ENCODE assay signal across 8 mouse cellular contexts in genomic region chr11:101172434-101172815, GRCm38 (mm10). TPM values are rescaled to one million over a fixed set of nuclear protein-coding genes. Genes with fewer than 3 reads are reported as not detected.
DNase-seq lines count a peak whose midpoint lies in the region; ATAC-seq and TF ChIP-seq lines count a peak whose summit lies in the region.

No protein-coding gene starts in this region.

- peaks cover 4% of the 10 kb centered on the region; the same call in 1 of the 2 replicates for H3K36me3 ChIP-seq in kidney, postnatal 0 days (ENCODE audit: insufficient read depth, low read length)
- H3K36me3 ChIP-seq in embryonic facial prominence, embryonic 10.5 days (replicated peaks) = peaks cover 4% of the 10 kb centered on the region
- H3K36me3 ChIP-seq in intestine, embryonic 16.5 days (ENCODE audit: control insufficient read depth, insufficient read depth, low read length) = peaks cover 6% of the 10 kb centered on the region
- peaks cover 6% of the 10 kb centered on the region for H3K36me3 ChIP-seq in neural tube, embryonic 13.5 days

- peak overlapping the region; percentile 36 for H3K4me3 ChIP-seq in kidney, postnatal 0 days (replicated peaks; ENCODE audit: low read depth, low read length)
- peak overlapping the region; percentile 68 for H3K4me3 ChIP-seq in embryonic facial prominence, embryonic 10.5 days
- peak overlapping the region; percentile 69 for H3K4me3 ChIP-seq in intestine, embryonic 16.5 days (ENCODE audit: low read length)
- peak overlapping the region; percentile 53 for H3K4me3 ChIP-seq in neural tube, embryonic 13.5 days

- 13% methylated on average over 5 of the region's 5 CpGs for WGBS in kidney, postnatal 0 days
- WGBS in embryonic facial prominence, embryonic 10.5 days = 13% methylated on average over 5 of the region's 5 CpGs
- 14% methylated on average over 5 of the region's 5 CpGs for WGBS in intestine, embryonic 16.5 days
- 15% methylated on average over 5 of the region's 5 CpGs for WGBS in neural tube, embryonic 13.5 days

- no peak for TF ChIP-seq CTCF in kidney, postnatal 0 days (IDR thresholded peaks at IDR 0.05; ENCODE audit: low read depth)

- no peak for DNase-seq in kidney, postnatal 0 days (ENCODE audit: low spot score)
- no peak for DNase-seq in kidney, adult 9 months
- DNase-seq in embryonic facial prominence, embryonic 10.5 days (ENCODE audit: low spot score) = no peak
- no peak for DNase-seq in embryo, embryonic 9.5 days (ENCODE audit: extremely low spot score)
- DNase-seq in thymus, postnatal 25 days = no peak
- DNase-seq in embryo, embryonic 11 days = no peak

- H3K27me3 ChIP-seq in kidney, postnatal 0 days (ENCODE audit: insufficient read depth, low read length) = no peaks in the 10 kb centered on the region
- peaks cover 85% of the 10 kb centered on the region for H3K27me3 ChIP-seq in embryonic facial prominence, embryonic 10.5 days (replicated peaks; ENCODE audit: low read depth, poor library complexity, severe bottlenecking)
- peaks cover 4% of the 10 kb centered on the region; the same call in 1 of the 2 replicates for H3K27me3 ChIP-seq in intestine, embryonic 16.5 days (replicated peaks; ENCODE audit: control insufficient read depth, insufficient read depth, low read length)
- peaks cover 60% of the 10 kb centered on the region for H3K27me3 ChIP-seq in neural tube, embryonic 13.5 days

- H3K9me3 ChIP-seq in kidney, postnatal 0 days (replicated peaks; ENCODE audit: low read length) = no peaks in the 10 kb centered on the region
- H3K9me3 ChIP-seq in embryonic facial prominence, embryonic 10.5 days = no peaks in the 10 kb centered on the region
- H3K9me3 ChIP-seq in intestine, embryonic 16.5 days (ENCODE audit: control insufficient read depth, low read length) = no peaks in the 10 kb centered on the region
- H3K9me3 ChIP-seq in neural tube, embryonic 13.5 days = no peaks in the 10 kb centered on the region

- peak overlapping the region; percentile 43; the same call in 1 of the 2 replicates for H3K9ac ChIP-seq in kidney, postnatal 0 days (ENCODE audit: low read depth, low read length)
- peak overlapping the region; percentile 71 for H3K9ac ChIP-seq in intestine, embryonic 16.5 days (ENCODE audit: low read depth, low read length)
- H3K9ac ChIP-seq in neural tube, embryonic 13.5 days = peak overlapping the region; percentile 73

- H3K4me2 ChIP-seq in kidney, postnatal 0 days (ENCODE audit: low read length) = peak overlapping the region; percentile 75
- H3K4me2 ChIP-seq in intestine, embryonic 16.5 days (ENCODE audit: low read depth, low read length) = peak overlapping the region; percentile 75
- peak overlapping the region; percentile 87 for H3K4me2 ChIP-seq in neural tube, embryonic 13.5 days

- H3K4me1 ChIP-seq in kidney, postnatal 0 days (replicated peaks; ENCODE audit: insufficient read depth, low read length) = peaks cover 37% of the 10 kb centered on the region
- peaks cover 88% of the 10 kb centered on the region for H3K4me1 ChIP-seq in embryonic facial prominence, embryonic 10.5 days
- H3K4me1 ChIP-seq in intestine, embryonic 16.5 days (ENCODE audit: control insufficient read depth, insufficient read depth, low read length) = peaks cover 59% of the 10 kb centered on the region
- peaks cover 92% of the 10 kb centered on the region for H3K4me1 ChIP-seq in neural tube, embryonic 13.5 days (replicated peaks)

- peak overlapping the region; percentile 72; the same call in 1 of the 2 replicates for H3K27ac ChIP-seq in kidney, postnatal 0 days
- H3K27ac ChIP-seq in embryonic facial prominence, embryonic 10.5 days (replicated peaks) = peak overlapping the region; percentile 58
- peak overlapping the region; percentile 95 for H3K27ac ChIP-seq in intestine, embryonic 16.5 days (ENCODE audit: low read length)
- peak overlapping the region; percentile 90 for H3K27ac ChIP-seq in neural tube, embryonic 13.5 days (replicated peaks)

- ATAC-seq in kidney, postnatal 0 days (replicated peaks; ENCODE audit: low FRiP score, low read depth) = no peak
- ATAC-seq in intestine, embryonic 16.5 days = no peak
- ATAC-seq in neural tube, embryonic 13.5 days (ENCODE audit: low read depth) = no peak

RNA-seq across cellular contexts. Expression of gene Plekhh3, which starts 1.3 kb away (rescaled TPM):
- polyA plus RNA-seq in kidney, postnatal 0 days (2015; fragmentation: Nextera tagmentation; extraction: Ambion mirVana) = 14.1 and 16.6 TPM in 2 replicates
- polyA plus RNA-seq in embryonic facial prominence, embryonic 10.5 days (2016; fragmentation: Nextera tagmentation; extraction: Ambion mirVana) = 3.7 and 4.0 TPM in 2 replicates
- polyA plus RNA-seq in intestine, embryonic 16.5 days (2015; fragmentation: Nextera tagmentation; extraction: Ambion mirVana) = 9.2 and 10.1 TPM in 2 replicates
- 10.3 and 13.0 TPM in 2 replicates for polyA plus RNA-seq in neural tube, embryonic 13.5 days (2015; fragmentation: Nextera tagmentation; extraction: Ambion mirVana)

RNA-seq across cellular contexts. Expression of gene Cntnap1, which starts 2.1 kb away (rescaled TPM):
- polyA plus RNA-seq in kidney, postnatal 0 days (2015; fragmentation: Nextera tagmentation; extraction: Ambion mirVana) = 0.75 and 0.78 TPM in 2 replicates
- 0.23 and 0.31 TPM in 2 replicates for polyA plus RNA-seq in embryonic facial prominence, embryonic 10.5 days (2016; fragmentation: Nextera tagmentation; extraction: Ambion mirVana)
- polyA plus RNA-seq in intestine, embryonic 16.5 days (2015; fragmentation: Nextera tagmentation; extraction: Ambion mirVana) = 0.86 and 0.87 TPM in 2 replicates
- 4.6 and 5.1 TPM in 2 replicates for polyA plus RNA-seq in neural tube, embryonic 13.5 days (2015; fragmentation: Nextera tagmentation; extraction: Ambion mirVana)

RNA-seq across cellular contexts. Expression of gene Ccr10, which starts 2.8 kb away (rescaled TPM):
- polyA plus RNA-seq in kidney, postnatal 0 days (2015; fragmentation: Nextera tagmentation; extraction: Ambion mirVana) = 0.36 and 0.45 TPM in 2 replicates
- polyA plus RNA-seq in embryonic facial prominence, embryonic 10.5 days (2016; fragmentation: Nextera tagmentation; extraction: Ambion mirVana) = 0.16 TPM in 1 of 2 replicates, not detected in the other
- polyA plus RNA-seq in intestine, embryonic 16.5 days (2015; fragmentation: Nextera tagmentation; extraction: Ambion mirVana) = 0.20 and 0.29 TPM in 2 replicates
- 0.40 and 0.91 TPM in 2 replicates for polyA plus RNA-seq in neural tube, embryonic 13.5 days (2015; fragmentation: Nextera tagmentation; extraction: Ambion mirVana)

RNA-seq across cellular contexts. Expression of gene Tubg2, which starts 16.7 kb away (rescaled TPM):
- 4.3 and 4.9 TPM in 2 replicates for polyA plus RNA-seq in kidney, postnatal 0 days (2015; fragmentation: Nextera tagmentation; extraction: Ambion mirVana)
- 4.9 and 5.7 TPM in 2 replicates for polyA plus RNA-seq in embryonic facial prominence, embryonic 10.5 days (2016; fragmentation: Nextera tagmentation; extraction: Ambion mirVana)
- polyA plus RNA-seq in intestine, embryonic 16.5 days (2015; fragmentation: Nextera tagmentation; extraction: Ambion mirVana) = 3.9 and 4.2 TPM in 2 replicates
- polyA plus RNA-seq in neural tube, embryonic 13.5 days (2015; fragmentation: Nextera tagmentation; extraction: Ambion mirVana) = 35.5 and 38.9 TPM in 2 replicates

RNA-seq across cellular contexts. Expression of gene Tubg1, which starts 52.7 kb away (rescaled TPM):
- polyA plus RNA-seq in kidney, postnatal 0 days (2015; fragmentation: Nextera tagmentation; extraction: Ambion mirVana) = 48.4 and 56.7 TPM in 2 replicates
- 135 and 142 TPM in 2 replicates for polyA plus RNA-seq in embryonic facial prominence, embryonic 10.5 days (2016; fragmentation: Nextera tagmentation; extraction: Ambion mirVana)
- polyA plus RNA-seq in intestine, embryonic 16.5 days (2015; fragmentation: Nextera tagmentation; extraction: Ambion mirVana) = 51.0 and 56.3 TPM in 2 replicates
- polyA plus RNA-seq in neural tube, embryonic 13.5 days (2015; fragmentation: Nextera tagmentation; extraction: Ambion mirVana) = 77.7 and 78.9 TPM in 2 replicates
